Mouse (Mus musculus): ENCODE data around the gene Slc25a26. TPM values are rescaled to one million over a fixed set of nuclear protein-coding genes. Genes with fewer than 3 reads are reported as not detected.
"Not testable (repeated sequence)": the region's sequence is repeated elsewhere in the genome, so short reads cannot be mapped to it uniquely, and the experiment has no call there.

The Slc25a26 gene
- polyA plus RNA-seq, 1 experiment from 2014 or later: 8.1 TPM

DNA sequence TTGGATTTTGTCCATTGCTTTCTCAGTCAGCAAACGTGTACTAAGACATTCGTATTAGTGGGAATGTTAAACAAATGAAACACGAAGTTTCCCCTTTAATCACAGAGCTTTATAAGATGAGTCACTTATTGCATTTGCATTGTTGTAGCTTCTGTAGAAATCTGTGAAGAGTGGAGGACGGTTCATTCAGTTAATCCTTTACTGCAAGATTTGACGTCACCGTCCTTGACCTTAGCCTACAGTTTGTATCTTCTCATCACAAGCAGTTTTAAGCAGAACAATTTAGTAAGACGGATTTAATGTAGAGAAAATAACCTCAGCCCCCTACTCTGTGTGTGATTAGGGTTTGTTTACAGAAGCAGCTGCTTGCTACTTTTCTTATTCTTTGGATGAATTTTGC, 41.7 kb downstream of the Slc25a26 start:
- Histone ChIP-seq H3K9ac (replicated peaks; ENCODE audit: low read depth, low read length) (no peak overlapping the region), H3K4me2 (replicated peaks; ENCODE audit: low read depth, low read length) (no peak overlapping the region), H3K27ac (ENCODE audit: low read length) (peak overlapping the region; percentile 91), H3K9me3 (ENCODE audit: control insufficient read depth, low read depth, low read length) (no peaks in the 10 kb centered on the region), H3K36me3 (ENCODE audit: control insufficient read depth, insufficient read depth, low read length) (no peaks in the 10 kb centered on the region), H3K4me1 (ENCODE audit: control insufficient read depth, insufficient read depth, low read length) (peaks cover 30% of the 10 kb centered on the region), H3K27me3 (ENCODE audit: control insufficient read depth, insufficient read depth, low read length) (no peaks in the 10 kb centered on the region), H3K4me3 (ENCODE audit: low read depth, low read length) (no peak overlapping the region)
- peak; percentile 28; the same call in 1 of the 2 replicates for ATAC-seq (ENCODE audit: insufficient number of reproducible peaks, insufficient read depth, low FRiP score, low read depth)
- WGBS: 26% methylated on average over 7 of the region's 7 CpGs

GRCm38 (mm10) chr6:94543902-94544840, 44.0 kb downstream of the Slc25a26 start:
- H3K4me3 ChIP-seq (ENCODE audit: low read depth, low read length): no peak overlapping the region
- 35% methylated on average over 5 of the region's 5 CpGs for WGBS
- peak; percentile 56; the same call in 1 of the 2 replicates for ATAC-seq (ENCODE audit: insufficient number of reproducible peaks, insufficient read depth, low FRiP score, low read depth)
- H3K9me3 ChIP-seq (ENCODE audit: control insufficient read depth, low read depth, low read length): no peaks in the 10 kb centered on the region
- no peaks in the 10 kb centered on the region for H3K27me3 ChIP-seq (ENCODE audit: control insufficient read depth, insufficient read depth, low read length)
- no peak overlapping the region for H3K9ac ChIP-seq (replicated peaks; ENCODE audit: low read depth, low read length)
- H3K4me1 ChIP-seq (ENCODE audit: control insufficient read depth, insufficient read depth, low read length): peaks cover 14% of the 10 kb centered on the region
- no peak overlapping the region for H3K4me2 ChIP-seq (replicated peaks; ENCODE audit: low read depth, low read length)
- H3K36me3 ChIP-seq (ENCODE audit: control insufficient read depth, insufficient read depth, low read length): no peaks in the 10 kb centered on the region
- H3K27ac ChIP-seq (ENCODE audit: low read length): no peak overlapping the region

- ATAC-seq (ENCODE audit: insufficient number of reproducible peaks, insufficient read depth, low FRiP score, low read depth): no peak
- no peak overlapping the region for H3K4me3 ChIP-seq (ENCODE audit: low read depth, low read length)
Observed at GRCm38 (mm10) chr6:94547239-94547638, 47.1 kb downstream of the Slc25a26 start.

DNA sequence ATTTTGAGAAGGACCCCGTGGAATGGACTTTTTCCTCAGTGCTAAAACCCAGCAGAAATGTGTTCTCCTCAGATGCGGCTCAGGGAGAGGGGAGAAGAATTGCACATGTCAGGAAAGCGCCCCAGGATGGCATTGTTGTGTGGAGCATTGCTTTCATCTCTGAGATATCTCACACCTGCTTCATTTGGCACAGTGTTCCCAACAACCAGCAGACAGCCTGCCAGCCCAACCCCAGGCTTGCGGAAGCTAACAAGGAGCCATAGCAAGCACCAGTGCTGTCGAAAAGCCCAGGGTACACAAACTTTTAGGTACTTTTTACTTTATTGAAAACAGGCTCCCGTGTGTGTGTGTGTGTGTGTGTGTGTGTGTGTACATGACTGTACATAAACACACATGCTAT, 50.2 kb downstream of the Slc25a26 start:
- no peaks in the 10 kb centered on the region for H3K36me3 ChIP-seq (ENCODE audit: control insufficient read depth, insufficient read depth, low read length)

More at GRCm38 (mm10) chr6:94547239-94547638, 47.1 kb downstream of the Slc25a26 start:
- WGBS: 68% methylated on average over 4 of the region's 4 CpGs
- no peak overlapping the region for H3K27ac ChIP-seq (ENCODE audit: low read length)
- H3K4me1 ChIP-seq (ENCODE audit: control insufficient read depth, insufficient read depth, low read length): 0 out of 2 replicates have a peak, but pooled peaks cover 3% of the 10 kb centered on the region
- peaks cover 5% of the 10 kb centered on the region; the same call in 1 of the 2 replicates for H3K9me3 ChIP-seq (ENCODE audit: control insufficient read depth, low read depth, low read length)
- no peaks in the 10 kb centered on the region for H3K27me3 ChIP-seq (ENCODE audit: control insufficient read depth, insufficient read depth, low read length)
- H3K4me2 ChIP-seq (replicated peaks; ENCODE audit: low read depth, low read length): no peak overlapping the region
- H3K36me3 ChIP-seq (ENCODE audit: control insufficient read depth, insufficient read depth, low read length): no peaks in the 10 kb centered on the region
- H3K9ac ChIP-seq (replicated peaks; ENCODE audit: low read depth, low read length): no peak overlapping the region

DNA sequence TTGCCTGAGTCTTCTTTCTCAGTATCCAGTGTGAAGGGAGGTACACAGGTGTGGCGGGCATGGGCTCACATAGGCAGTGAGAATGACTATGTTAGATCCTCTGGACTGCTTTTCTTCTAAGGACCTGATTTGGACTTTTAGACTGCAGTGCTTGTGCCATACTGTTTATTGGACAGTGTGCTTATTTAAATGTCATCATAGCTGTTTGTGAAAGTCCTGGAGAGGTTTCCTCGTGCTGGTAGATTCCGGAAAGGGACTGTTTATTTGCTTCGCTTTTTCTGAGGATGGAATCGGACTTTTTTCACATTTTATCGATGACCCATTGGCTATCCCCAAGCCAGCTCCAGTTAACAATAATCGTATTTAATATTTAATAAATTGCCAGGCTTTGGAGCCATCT, 50.7 kb downstream of the Slc25a26 start:
- no peak for ATAC-seq (ENCODE audit: insufficient number of reproducible peaks, insufficient read depth, low FRiP score, low read depth)
- Histone ChIP-seq H3K4me1 (ENCODE audit: control insufficient read depth, insufficient read depth, low read length) (no peaks in the 10 kb centered on the region), H3K4me3 (ENCODE audit: low read depth, low read length) (no peak overlapping the region), H3K9ac (replicated peaks; ENCODE audit: low read depth, low read length) (no peak overlapping the region), H3K9me3 (ENCODE audit: control insufficient read depth, low read depth, low read length) (peaks cover 5% of the 10 kb centered on the region; the same call in 1 of the 2 replicates), H3K4me2 (replicated peaks; ENCODE audit: low read depth, low read length) (no peak overlapping the region), H3K27me3 (ENCODE audit: control insufficient read depth, insufficient read depth, low read length) (no peaks in the 10 kb centered on the region), H3K27ac (ENCODE audit: low read length) (no peak overlapping the region), H3K36me3 (ENCODE audit: control insufficient read depth, insufficient read depth, low read length) (no peaks in the 10 kb centered on the region)
- WGBS: 78% methylated on average over 7 of the region's 7 CpGs

More for the DNA sequence above, 50.2 kb downstream of the Slc25a26 start:
- H3K9me3 ChIP-seq (ENCODE audit: control insufficient read depth, low read depth, low read length): peaks cover 5% of the 10 kb centered on the region; the same call in 1 of the 2 replicates
- no peaks in the 10 kb centered on the region for H3K27me3 ChIP-seq (ENCODE audit: control insufficient read depth, insufficient read depth, low read length)
- no peak overlapping the region for H3K4me2 ChIP-seq (replicated peaks; ENCODE audit: low read depth, low read length)
- 71% methylated on average over 6 of the region's 6 CpGs for WGBS
- H3K27ac ChIP-seq (ENCODE audit: low read length): no peak overlapping the region
- H3K4me1 ChIP-seq (ENCODE audit: control insufficient read depth, insufficient read depth, low read length): no peaks in the 10 kb centered on the region
- no peak for ATAC-seq (ENCODE audit: insufficient number of reproducible peaks, insufficient read depth, low FRiP score, low read depth)
- no peak overlapping the region for H3K9ac ChIP-seq (replicated peaks; ENCODE audit: low read depth, low read length)
- no peak overlapping the region for H3K4me3 ChIP-seq (ENCODE audit: low read depth, low read length)

GRCm38 (mm10) chr6:94553085-94553484, 53.0 kb downstream of the Slc25a26 start:
- Histone ChIP-seq H3K27me3 (ENCODE audit: control insufficient read depth, insufficient read depth, low read length) (no peaks in the 10 kb centered on the region), H3K4me1 (ENCODE audit: control insufficient read depth, insufficient read depth, low read length) (no peaks in the 10 kb centered on the region), H3K36me3 (ENCODE audit: control insufficient read depth, insufficient read depth, low read length) (no peaks in the 10 kb centered on the region), H3K4me2 (replicated peaks; ENCODE audit: low read depth, low read length) (no peak overlapping the region), H3K9ac (replicated peaks; ENCODE audit: low read depth, low read length) (no peak overlapping the region), H3K9me3 (ENCODE audit: control insufficient read depth, low read depth, low read length) (peaks cover 5% of the 10 kb centered on the region; the same call in 1 of the 2 replicates), H3K4me3 (ENCODE audit: low read depth, low read length) (no peak overlapping the region), H3K27ac (ENCODE audit: low read length) (no peak overlapping the region)
- 90% methylated on average over 5 of the region's 5 CpGs for WGBS
- no peak for ATAC-seq (ENCODE audit: insufficient number of reproducible peaks, insufficient read depth, low FRiP score, low read depth)

- 71% methylated on average over 1 of the region's 1 CpGs for WGBS
- not testable (repeated sequence) for H3K9ac ChIP-seq (replicated peaks; ENCODE audit: low read depth, low read length); H3K4me3 ChIP-seq (ENCODE audit: low read depth, low read length); H3K36me3 ChIP-seq (ENCODE audit: control insufficient read depth, insufficient read depth, low read length); H3K9me3 ChIP-seq (ENCODE audit: control insufficient read depth, low read depth, low read length); ATAC-seq (ENCODE audit: insufficient number of reproducible peaks, insufficient read depth, low FRiP score, low read depth); H3K27ac ChIP-seq (ENCODE audit: low read length); H3K4me1 ChIP-seq (ENCODE audit: control insufficient read depth, insufficient read depth, low read length); H3K27me3 ChIP-seq (ENCODE audit: control insufficient read depth, insufficient read depth, low read length); H3K4me2 ChIP-seq (replicated peaks; ENCODE audit: low read depth, low read length)
Observed at GRCm38 (mm10) chr6:94558603-94559002, 58.5 kb downstream of the Slc25a26 start.

DNA sequence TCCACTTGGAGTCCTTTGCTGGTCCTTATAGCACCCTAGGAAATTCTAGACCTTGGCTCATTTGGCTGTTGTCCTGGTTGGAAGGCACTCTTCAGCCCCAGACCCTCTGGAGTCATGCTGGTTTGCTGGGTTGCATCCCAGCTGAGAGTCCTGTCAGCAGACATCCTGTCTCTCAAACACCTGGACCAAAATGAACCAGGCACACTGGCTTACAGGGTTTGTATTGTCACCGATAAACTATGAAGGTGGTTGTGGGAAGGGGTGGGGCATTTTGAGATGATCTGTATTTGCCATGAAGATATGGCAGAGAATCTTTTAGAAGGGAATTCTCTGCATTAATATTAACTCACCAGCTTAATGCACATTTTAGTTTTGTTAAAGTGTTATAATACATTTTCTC, 60.8 kb downstream of the Slc25a26 start:
- Histone ChIP-seq H3K4me3 (ENCODE audit: low read depth, low read length) (no peak overlapping the region), H3K9ac (replicated peaks; ENCODE audit: low read depth, low read length) (no peak overlapping the region), H3K4me2 (replicated peaks; ENCODE audit: low read depth, low read length) (no peak overlapping the region), H3K9me3 (ENCODE audit: control insufficient read depth, low read depth, low read length) (no peaks in the 10 kb centered on the region), H3K27me3 (ENCODE audit: control insufficient read depth, insufficient read depth, low read length) (no peaks in the 10 kb centered on the region), H3K4me1 (ENCODE audit: control insufficient read depth, insufficient read depth, low read length) (no peaks in the 10 kb centered on the region), H3K36me3 (ENCODE audit: control insufficient read depth, insufficient read depth, low read length) (no peaks in the 10 kb centered on the region), H3K27ac (ENCODE audit: low read length) (no peak overlapping the region)
- WGBS: 82% methylated on average over 1 of the region's 1 CpGs
- ATAC-seq (ENCODE audit: insufficient number of reproducible peaks, insufficient read depth, low FRiP score, low read depth): no peak
